In genomic region chr10:81018326-81018725, GRCm38 (mm10) we compare ENCODE assay signal across 2 mouse cellular contexts.
TF ChIP-seq lines count a peak whose summit lies in the region.

No protein-coding gene starts in this region.

TF ChIP-seq in CH12.LX, 34 proteins besides CTCF, POLR2A, EP300 and RAD21:
- TF ChIP-seq MXI1 (IDR thresholded peaks at IDR 0.05; ENCODE audit: low read depth, low read length) (no peak), JUND (conservative IDR thresholded peaks at IDR 0.05; ENCODE audit: low read depth, low read length) (no peak), MAFK (IDR thresholded peaks at IDR 0.05; ENCODE audit: insufficient replicate concordance, low read length) (no peak), RCOR1 (conservative IDR thresholded peaks at IDR 0.05; ENCODE audit: low read depth, low read length) (no peak), TBP (conservative IDR thresholded peaks at IDR 0.05; ENCODE audit: low read depth, low read length) (no peak), IRF4 (IDR thresholded peaks at IDR 0.05; ENCODE audit: low read depth, low read length) (no peak), ETS1 (conservative IDR thresholded peaks at IDR 0.05; ENCODE audit: low read depth, low read length) (no peak), USF1 (IDR thresholded peaks at IDR 0.05; ENCODE audit: low read depth, low read length) (no peak), PAX5 (IDR thresholded peaks at IDR 0.05; ENCODE audit: low read length) (no peak), ZKSCAN1 (IDR thresholded peaks at IDR 0.05; ENCODE audit: borderline replicate concordance, low read depth, low read length) (no peak), ZC3H11A (IDR thresholded peaks at IDR 0.05; ENCODE audit: low read depth, low read length) (no peak), CHD2 (IDR thresholded peaks at IDR 0.05; ENCODE audit: low read length) (no peak)
TF ChIP-seq in CH12.LX: peak in this region for 0.

TF ChIP-seq in MEL, 35 proteins besides CTCF, POLR2A, EP300 and RAD21:
- TF ChIP-seq BHLHE40 (IDR thresholded peaks at IDR 0.05; ENCODE audit: borderline replicate concordance, low read depth, low read length) = no peak
- TF ChIP-seq NELFE (IDR thresholded peaks at IDR 0.05; ENCODE audit: low read depth, low read length) = peak; percentile 40; the same call in 1 of the 2 replicates
- TF ChIP-seq KAT2A (conservative IDR thresholded peaks at IDR 0.05; ENCODE audit: low read depth, low read length) = no peak
- no peak for TF ChIP-seq MYB (IDR thresholded peaks at IDR 0.05; ENCODE audit: low read depth, low read length)
- TF ChIP-seq POLR2AphosphoS2 (IDR thresholded peaks at IDR 0.05; ENCODE audit: low read length) = no peak
- TF ChIP-seq USF2 (IDR thresholded peaks at IDR 0.05; ENCODE audit: borderline replicate concordance in 1 of 2, insufficient read depth in 1 of 2, low read depth in 1 of 2, low read length in 2 of 2) = no peak
- TF ChIP-seq ZKSCAN1 (IDR thresholded peaks at IDR 0.05; ENCODE audit: low read depth, low read length) = peak; percentile 20; the same call in 1 of the 2 replicates
- no peak for TF ChIP-seq SMC3 (IDR thresholded peaks at IDR 0.05; ENCODE audit: low read depth, low read length)
- TF ChIP-seq JUND (IDR thresholded peaks at IDR 0.05; ENCODE audit: low read depth, low read length) = no peak
- TF ChIP-seq CHD1 (IDR thresholded peaks at IDR 0.05; ENCODE audit: low read depth, low read length) = no peak
- TF ChIP-seq MAX (IDR thresholded peaks at IDR 0.05; ENCODE audit: low read length) = peak; percentile 45; the same call in 1 of the 2 replicates
- 0 out of 2 replicates have a peak, but pooled peaks have one; percentile 7 for TF ChIP-seq ELF1 (IDR thresholded peaks at IDR 0.05; ENCODE audit: low read depth, low read length)
- TF ChIP-seq GATA1 (IDR thresholded peaks at IDR 0.05; ENCODE audit: low read depth, low read length) = no peak
- peak; percentile 54 for TF ChIP-seq ZNF384 (IDR thresholded peaks at IDR 0.05; ENCODE audit: low read depth, low read length)
- peak; percentile 45 for TF ChIP-seq USF1 (IDR thresholded peaks at IDR 0.05; ENCODE audit: low read depth, low read length)
- 0 out of 2 replicates have a peak, but pooled peaks have one; percentile 13 for TF ChIP-seq MYC (IDR thresholded peaks at IDR 0.05; ENCODE audit: low read depth, low read length)
- TF ChIP-seq GABPA (IDR thresholded peaks at IDR 0.05; ENCODE audit: low read depth, low read length) = no peak
- TF ChIP-seq UBTF (IDR thresholded peaks at IDR 0.05; ENCODE audit: borderline replicate concordance, insufficient read depth, low read depth, low read length) = no peak
- no peak; the same call in 1 of the 2 replicates for TF ChIP-seq MAZ (IDR thresholded peaks at IDR 0.05; ENCODE audit: low read depth, low read length)
- TF ChIP-seq TBP (IDR thresholded peaks at IDR 0.05; ENCODE audit: low read depth, low read length) = no peak
- TF ChIP-seq TCF12 (IDR thresholded peaks at IDR 0.05; ENCODE audit: low read depth, low read length) = 0 out of 2 replicates have a peak, but pooled peaks have one; percentile 17
- no peak for TF ChIP-seq MEF2A (IDR thresholded peaks at IDR 0.05; ENCODE audit: extremely low read depth, insufficient replicate concordance, low read depth, low read length, poor library complexity, severe bottlenecking)
- TF ChIP-seq MAFK (IDR thresholded peaks at IDR 0.05; ENCODE audit: borderline replicate concordance, low read depth, low read length) = no peak
- TF ChIP-seq TAL1 (IDR thresholded peaks at IDR 0.05; ENCODE audit: low read length) = no peak
- no peak; the same call in none of the 2 replicates for TF ChIP-seq MXI1 (IDR thresholded peaks at IDR 0.05; ENCODE audit: low read depth, low read length)
- TF ChIP-seq HCFC1 (IDR thresholded peaks at IDR 0.05; ENCODE audit: low read depth, low read length) = no peak; the same call in 1 of the 2 replicates
- TF ChIP-seq ZC3H11A (IDR thresholded peaks at IDR 0.05; ENCODE audit: low read depth, low read length) = no peak
- TF ChIP-seq RCOR1 (IDR thresholded peaks at IDR 0.05; ENCODE audit: low read depth, low read length) = no peak
- no peak for TF ChIP-seq CHD2 (IDR thresholded peaks at IDR 0.05; ENCODE audit: low read length)
- TF ChIP-seq E2F4 (IDR thresholded peaks at IDR 0.05; ENCODE audit: borderline replicate concordance, low read depth, low read length) = no peak
- TF ChIP-seq POLR2AphosphoS5 (IDR thresholded peaks at IDR 0.05; ENCODE audit: borderline replicate concordance, low read depth, low read length) = no peak
- no peak for TF ChIP-seq NRF1 (IDR thresholded peaks at IDR 0.05; ENCODE audit: insufficient read depth, low read depth, low read length, poor library complexity, severe bottlenecking)
- no peak for TF ChIP-seq ZMIZ1 (IDR thresholded peaks at IDR 0.05; ENCODE audit: low read depth, low read length)
- TF ChIP-seq ETS1 (IDR thresholded peaks at IDR 0.05; ENCODE audit: low read depth, low read length) = no peak
- TF ChIP-seq SIN3A (IDR thresholded peaks at IDR 0.05; ENCODE audit: low read length) = peak; percentile 55
